Mouse (Mus musculus) kidney, embryonic 14.5 days (tissue): ENCODE results near the gene Ppfia4. TPM values are rescaled to one million over a fixed set of nuclear protein-coding genes. Genes with fewer than 3 reads are reported as not detected.

Experiments
- ATAC-seq: fragments of 200-750 bp; cut with Nextera tagmentation; 2 replicates; pipeline ENCODE4 v1.8.0; 2017; ENCODE audit warnings: moderate number of reproducible peaks, mild to moderate bottlenecking, moderate TSS enrichment, moderate library complexity; ENCODE audit not compliant: low FRiP score, low TSS enrichment
- H3K27ac ChIP-seq: fragments of 300-500 bp; sonication (generic); 2 replicates; pipeline ENCODE4 v1.5.1; 2014; ENCODE audit warnings: low read depth, mild to moderate bottlenecking, low read length, moderate library complexity, mixed read lengths
- H3K27me3 ChIP-seq: fragments of 300-500 bp; sonication (generic); 2 replicates; pipeline ENCODE4 v1.6.1; 2014; ENCODE audit warnings: mild to moderate bottlenecking, low read length; ENCODE audit not compliant: control insufficient read depth, insufficient read depth
- H3K36me3 ChIP-seq: fragments of 300-500 bp; sonication (generic); 2 replicates; pipeline ENCODE4 v1.6.1; 2014; ENCODE audit warnings: low read length, mixed read lengths; ENCODE audit not compliant: control insufficient read depth, insufficient read depth
- H3K4me1 ChIP-seq: fragments of 300-500 bp; sonication (generic); 2 replicates; pipeline ENCODE4 v1.6.1; 2014; ENCODE audit warnings: low read length, mixed read lengths; ENCODE audit not compliant: control insufficient read depth, insufficient read depth
- H3K4me2 ChIP-seq: fragments of 300-500 bp; sonication (generic); replicated peaks from 2 replicates; pipeline ENCODE4 v1.6.1; 2014; ENCODE audit warnings: low read depth, mild to moderate bottlenecking, low read length
- H3K4me3 ChIP-seq: fragments of 300-500 bp; sonication (generic); 2 replicates; pipeline ENCODE4 v1.5.1; 2014; ENCODE audit warnings: mild to moderate bottlenecking, low read length
- H3K9ac ChIP-seq: fragments of 300-500 bp; sonication (generic); 2 replicates; pipeline ENCODE4 v1.6.1; 2014; ENCODE audit warnings: low read depth, mild to moderate bottlenecking, low read length, moderate library complexity
- H3K9me3 ChIP-seq: fragments of 300-500 bp; sonication (generic); 2 replicates; pipeline ENCODE4 v1.6.1; 2016; ENCODE audit warnings: low read length; ENCODE audit not compliant: control insufficient read depth
- WGBS: fragments of 180-500 bp; shearing (Covaris S2); extraction: QIAGEN DNeasy Blood & Tissue Kit; methylation state at CpG from one replicate; pipeline ENCODE4 v1.1.7; 2014; 5-methylcytosine and 5-hydroxymethylcytosine counted together
- polyA plus RNA-seq: library from polyadenylated mRNA; unstranded; fragments of >200 nt; fragmentation: Nextera tagmentation; extraction: Ambion mirVana; gene quantifications from 2 replicates; pipeline ENCODE4 v1.2.1, GENCODE M21; 2014

Gene Ppfia4
- polyA plus RNA-seq, 1 experiment from 2014 or later: 2.7 TPM

GRCm38 (mm10) chr1:134315181-134315580 is 17.5 kb downstream of the Ppfia4 start:
- no peak overlapping the region for H3K27ac ChIP-seq
- no peak for ATAC-seq
- H3K36me3 ChIP-seq: no peaks in the 10 kb centered on the region; the same call in 1 of the 2 replicates
- no peaks in the 10 kb centered on the region for H3K27me3 ChIP-seq
- 79% methylated on average over 5 of the region's 5 CpGs for WGBS
- H3K9ac ChIP-seq: no peak overlapping the region
- no peak overlapping the region for H3K4me3 ChIP-seq
- H3K4me1 ChIP-seq: no peaks in the 10 kb centered on the region
- no peak overlapping the region for H3K4me2 ChIP-seq
- no peaks in the 10 kb centered on the region for H3K9me3 ChIP-seq

- Histone ChIP-seq H3K9ac (no peak overlapping the region), H3K36me3 (no peaks in the 10 kb centered on the region; the same call in 1 of the 2 replicates), H3K4me1 (no peaks in the 10 kb centered on the region), H3K27ac (no peak overlapping the region), H3K4me2 (no peak overlapping the region), H3K9me3 (no peaks in the 10 kb centered on the region), H3K27me3 (no peaks in the 10 kb centered on the region), H3K4me3 (no peak overlapping the region)
- WGBS: 95% methylated on average over 7 of the region's 7 CpGs
- no peak for ATAC-seq
These were observed 21.0 kb downstream of the Ppfia4 start for GRCm38 (mm10) chr1:134311760-134312159.

GRCm38 (mm10) chr1:134310729-134311128 is 22.0 kb downstream of the Ppfia4 start:
- H3K27ac ChIP-seq: no peak overlapping the region
- no peaks in the 10 kb centered on the region for H3K9me3 ChIP-seq
- ATAC-seq: no peak
- H3K9ac ChIP-seq: no peak overlapping the region
- H3K4me2 ChIP-seq: no peak overlapping the region
- no peaks in the 10 kb centered on the region; the same call in 1 of the 2 replicates for H3K36me3 ChIP-seq
- H3K4me1 ChIP-seq: no peaks in the 10 kb centered on the region
- WGBS: 90% methylated on average over 3 of the region's 3 CpGs
- no peaks in the 10 kb centered on the region for H3K27me3 ChIP-seq
- H3K4me3 ChIP-seq: no peak overlapping the region

GRCm38 (mm10) chr1:134310291-134310690 is 22.4 kb downstream of the Ppfia4 start:
- no peak for ATAC-seq

GRCm38 (mm10) chr1:134307409-134307808 is 25.3 kb downstream of the Ppfia4 start:
- Histone ChIP-seq H3K36me3 (no peaks in the 10 kb centered on the region), H3K27me3 (no peaks in the 10 kb centered on the region), H3K9ac (no peak overlapping the region), H3K4me2 (no peak overlapping the region), H3K9me3 (no peaks in the 10 kb centered on the region), H3K27ac (no peak overlapping the region), H3K4me1 (peaks cover 7% of the 10 kb centered on the region; the same call in 1 of the 2 replicates), H3K4me3 (no peak overlapping the region)
- WGBS: 73% methylated on average over 10 of the region's 10 CpGs
- no peak for ATAC-seq

More at GRCm38 (mm10) chr1:134310291-134310690, 22.4 kb downstream of the Ppfia4 start:
- Histone ChIP-seq H3K4me2 (no peak overlapping the region), H3K27ac (no peak overlapping the region), H3K4me3 (no peak overlapping the region), H3K4me1 (no peaks in the 10 kb centered on the region), H3K9ac (no peak overlapping the region), H3K27me3 (no peaks in the 10 kb centered on the region), H3K36me3 (no peaks in the 10 kb centered on the region; the same call in 1 of the 2 replicates), H3K9me3 (no peaks in the 10 kb centered on the region)
- WGBS: 88% methylated on average over 2 of the region's 2 CpGs

- H3K36me3 ChIP-seq: no peaks in the 10 kb centered on the region
- no peak for ATAC-seq
- no peak overlapping the region for H3K27ac ChIP-seq
- no peak overlapping the region for H3K9ac ChIP-seq
- H3K9me3 ChIP-seq: no peaks in the 10 kb centered on the region
- no peaks in the 10 kb centered on the region for H3K27me3 ChIP-seq
- H3K4me3 ChIP-seq: no peak overlapping the region
- H3K4me2 ChIP-seq: no peak overlapping the region
- WGBS: 90% methylated on average over 9 of the region's 9 CpGs
- H3K4me1 ChIP-seq: peaks cover 9% of the 10 kb centered on the region; the same call in 1 of the 2 replicates
These were observed 27.8 kb downstream of the Ppfia4 start for GRCm38 (mm10) chr1:134304940-134305339.

GRCm38 (mm10) chr1:134302568-134303238 is 30.0 kb downstream of the Ppfia4 start:
- H3K4me2 ChIP-seq: no peak overlapping the region
- no peaks in the 10 kb centered on the region for H3K36me3 ChIP-seq
- H3K4me1 ChIP-seq: peaks cover 13% of the 10 kb centered on the region; the same call in 1 of the 2 replicates
- H3K4me3 ChIP-seq: no peak overlapping the region
- ATAC-seq: no peak
- H3K27me3 ChIP-seq: peaks cover 16% of the 10 kb centered on the region
- H3K9me3 ChIP-seq: no peaks in the 10 kb centered on the region
- peak overlapping the region; percentile 42; the same call in 1 of the 2 replicates for H3K27ac ChIP-seq
- H3K9ac ChIP-seq: 0 out of 2 replicates have a peak overlapping the region, but pooled peaks have one; percentile 2
- WGBS: 53% methylated on average over 8 of the region's 8 CpGs

GRCm38 (mm10) chr1:134298636-134299411 is 33.9 kb downstream of the Ppfia4 start:
- H3K4me1 ChIP-seq: peaks cover 13% of the 10 kb centered on the region; the same call in 1 of the 2 replicates
- H3K9ac ChIP-seq: peak overlapping the region; percentile 65
- H3K9me3 ChIP-seq: no peaks in the 10 kb centered on the region
- no peaks in the 10 kb centered on the region for H3K36me3 ChIP-seq
- H3K4me2 ChIP-seq: peak overlapping the region; percentile 95
- WGBS: 3% methylated on average over 37 of the region's 59 CpGs
- H3K4me3 ChIP-seq: peak overlapping the region; percentile 49
- peaks cover 21% of the 10 kb centered on the region for H3K27me3 ChIP-seq
- ATAC-seq: peak; percentile 68
- no peak overlapping the region for H3K27ac ChIP-seq

GRCm38 (mm10) chr1:134297265-134297664 is 35.5 kb downstream of the Ppfia4 start:
- Histone ChIP-seq H3K36me3 (no peaks in the 10 kb centered on the region), H3K9ac (no peak overlapping the region), H3K4me2 (no peak overlapping the region), H3K9me3 (no peaks in the 10 kb centered on the region), H3K4me1 (peaks cover 4% of the 10 kb centered on the region; the same call in 1 of the 2 replicates), H3K27ac (no peak overlapping the region), H3K27me3 (peaks cover 21% of the 10 kb centered on the region), H3K4me3 (no peak overlapping the region)
- ATAC-seq: no peak
- 86% methylated on average over 8 of the region's 8 CpGs for WGBS
